Comparison of ENCODE assay signal across 12 mouse cellular contexts in genomic region chr1:178351643-178352042, GRCm38 (mm10). TPM values are rescaled to one million over a fixed set of nuclear protein-coding genes. Genes with fewer than 3 reads are reported as not detected.
A peak's percentile ranks its signal among the peaks of the same experiment; 100 is the strongest.
DNase-seq lines count a peak whose midpoint lies in the region; ATAC-seq and TF ChIP-seq lines count a peak whose summit lies in the region.
"Had no signal": no experiment of that assay in that cellular context is flagged by ENCODE, and none has a peak within 500 bp of the region (broad histone marks: within the 10 kb centered on the region; RNA-seq: fewer than 3 reads in every experiment).

No protein-coding gene starts in this region.

- intact Hi-C loops in gastrocnemius, adult 2 months (cut with DNase I): no loop called here
- intact Hi-C loops in gastrocnemius, postnatal 14 days (cut with DNase I; ENCODE audit: low total_unique reads): no loop called here

- peak; percentile 57 for TF ChIP-seq CTCF in intestine, postnatal 0 days (IDR thresholded peaks at IDR 0.05; ENCODE audit: low read depth)
- TF ChIP-seq CTCF in midbrain, postnatal 0 days (IDR thresholded peaks at IDR 0.05): peak; percentile 53
- TF ChIP-seq CTCF in gastrocnemius, adult 2 months (IDR thresholded peaks at IDR 0.05): no peak

- H3K4me2 ChIP-seq in intestine, postnatal 0 days (replicated peaks; ENCODE audit: low read depth): no peak overlapping the region
- no peak overlapping the region for H3K4me2 ChIP-seq in intestine, embryonic 16.5 days (ENCODE audit: low read depth, low read length)
- no peak overlapping the region for H3K4me2 ChIP-seq in midbrain, postnatal 0 days (ENCODE audit: low read depth, low read length, poor library complexity, severe bottlenecking)
- H3K4me2 ChIP-seq in midbrain, embryonic 15.5 days: no peak overlapping the region
- H3K4me2 ChIP-seq: hindbrain, embryonic 15.5 days; limb, embryonic 15.5 days had no signal

- no peak overlapping the region for H3K9ac ChIP-seq in intestine, postnatal 0 days (ENCODE audit: low read depth, low read length)
- no peak overlapping the region for H3K9ac ChIP-seq in intestine, embryonic 16.5 days (ENCODE audit: low read depth, low read length)
- H3K9ac ChIP-seq in midbrain, postnatal 0 days (replicated peaks; ENCODE audit: low read length, poor library complexity, severe bottlenecking): no peak overlapping the region
- no peak overlapping the region for H3K9ac ChIP-seq in midbrain, embryonic 15.5 days
- H3K9ac ChIP-seq: hindbrain, embryonic 15.5 days; limb, embryonic 15.5 days had no signal

- H3K27me3 ChIP-seq in intestine, postnatal 0 days (replicated peaks; ENCODE audit: control insufficient read depth, insufficient read depth, low read length): no peaks in the 10 kb centered on the region
- H3K27me3 ChIP-seq in intestine, embryonic 16.5 days (replicated peaks; ENCODE audit: control insufficient read depth, insufficient read depth, low read length): no peaks in the 10 kb centered on the region
- no peaks in the 10 kb centered on the region for H3K27me3 ChIP-seq in midbrain, postnatal 0 days (ENCODE audit: insufficient read depth, low read length)
- H3K27me3 ChIP-seq in midbrain, embryonic 15.5 days (replicated peaks): no peaks in the 10 kb centered on the region
- no peaks in the 10 kb centered on the region for H3K27me3 ChIP-seq in splenic B cell, adult 2 months (ENCODE audit: control insufficient read depth, insufficient read depth, low read length, poor library complexity, severe bottlenecking)
- H3K27me3 ChIP-seq: hindbrain, embryonic 15.5 days; limb, embryonic 15.5 days had no signal

- no peak for ATAC-seq in intestine, postnatal 0 days
- no peak for ATAC-seq in intestine, embryonic 16.5 days
- no peak for ATAC-seq in midbrain, postnatal 0 days (ENCODE audit: low FRiP score)
- ATAC-seq in midbrain, embryonic 15.5 days (replicated peaks): no peak

- H3K4me1 ChIP-seq in intestine, postnatal 0 days (replicated peaks; ENCODE audit: control insufficient read depth, insufficient read depth, low read length): no peaks in the 10 kb centered on the region
- H3K4me1 ChIP-seq in intestine, embryonic 16.5 days (ENCODE audit: control insufficient read depth, insufficient read depth, low read length): no peaks in the 10 kb centered on the region
- H3K4me1 ChIP-seq in midbrain, postnatal 0 days (ENCODE audit: insufficient read depth, low read length): no peaks in the 10 kb centered on the region
- no peaks in the 10 kb centered on the region for H3K4me1 ChIP-seq in midbrain, embryonic 15.5 days
- H3K4me1 ChIP-seq: hindbrain, embryonic 15.5 days; limb, embryonic 15.5 days had no signal

- H3K36me3 ChIP-seq in intestine, postnatal 0 days (ENCODE audit: control insufficient read depth, insufficient read depth): no peaks in the 10 kb centered on the region
- H3K36me3 ChIP-seq in intestine, embryonic 16.5 days (ENCODE audit: control insufficient read depth, insufficient read depth, low read length): no peaks in the 10 kb centered on the region
- no peaks in the 10 kb centered on the region for H3K36me3 ChIP-seq in midbrain, postnatal 0 days (ENCODE audit: insufficient read depth, low read length)
- H3K36me3 ChIP-seq in midbrain, embryonic 15.5 days (replicated peaks): no peaks in the 10 kb centered on the region
- H3K36me3 ChIP-seq in splenic B cell, adult 2 months (ENCODE audit: control insufficient read depth, insufficient read depth, low read length, poor library complexity, severe bottlenecking): no peaks in the 10 kb centered on the region
- H3K36me3 ChIP-seq: hindbrain, embryonic 15.5 days; limb, embryonic 15.5 days had no signal

- no peak overlapping the region for H3K27ac ChIP-seq in intestine, postnatal 0 days (ENCODE audit: low read depth, low read length)
- no peak overlapping the region for H3K27ac ChIP-seq in intestine, embryonic 16.5 days (ENCODE audit: low read length)
- H3K27ac ChIP-seq in midbrain, postnatal 0 days (ENCODE audit: low read depth, low read length): no peak overlapping the region
- H3K27ac ChIP-seq in midbrain, embryonic 15.5 days: no peak overlapping the region
- no peak overlapping the region for H3K27ac ChIP-seq in gastrocnemius, adult 2 months
- H3K27ac ChIP-seq: hindbrain, embryonic 15.5 days; limb, embryonic 15.5 days had no signal

- no peak overlapping the region for H3K4me3 ChIP-seq in intestine, postnatal 0 days (ENCODE audit: low read depth, low read length)
- no peak overlapping the region for H3K4me3 ChIP-seq in intestine, embryonic 16.5 days (ENCODE audit: low read length)
- H3K4me3 ChIP-seq in midbrain, postnatal 0 days (ENCODE audit: low read depth, low read length): no peak overlapping the region
- H3K4me3 ChIP-seq in midbrain, embryonic 15.5 days: no peak overlapping the region
- no peak overlapping the region for H3K4me3 ChIP-seq in gastrocnemius, adult 2 months
- H3K4me3 ChIP-seq: hindbrain, embryonic 15.5 days; limb, embryonic 15.5 days had no signal

- no peaks in the 10 kb centered on the region for H3K9me3 ChIP-seq in intestine, postnatal 0 days (ENCODE audit: control insufficient read depth)
- H3K9me3 ChIP-seq in intestine, embryonic 16.5 days (ENCODE audit: control insufficient read depth, low read length): no peaks in the 10 kb centered on the region
- H3K9me3 ChIP-seq in midbrain, postnatal 0 days (ENCODE audit: low read length): no peaks in the 10 kb centered on the region
- no peaks in the 10 kb centered on the region for H3K9me3 ChIP-seq in midbrain, embryonic 15.5 days
- H3K9me3 ChIP-seq: hindbrain, embryonic 15.5 days; limb, embryonic 15.5 days had no signal

- peak; percentile 17 for DNase-seq in midbrain, postnatal 0 days (ENCODE audit: low spot score)
- DNase-seq in T-cell, adult 2 months (ENCODE audit: low spot score): peak; percentile 7
- DNase-seq in splenic B cell, adult 2 months (ENCODE audit: low read depth, low spot score): peak; percentile 30
- DNase-seq in gastrocnemius, adult 2 months: no peak
- DNase-seq in gastrocnemius, postnatal 14 days: no peak
- DNase-seq: kidney, postnatal 10 days; layer of hippocampus, postnatal 36 days had no signal

RNA-seq across cellular contexts. Expression of gene Hnrnpu, which starts 14.0 kb away (rescaled TPM):
- polyA plus RNA-seq in intestine, postnatal 0 days (2015; fragmentation: Nextera tagmentation; extraction: Ambion mirVana): 131 TPM in 2 replicates
- polyA plus RNA-seq in intestine, embryonic 16.5 days (2015; fragmentation: Nextera tagmentation; extraction: Ambion mirVana): 137 and 155 TPM in 2 replicates
- total RNA-seq in midbrain, postnatal 0 days (2014; rRNA removed): 177 and 211 TPM in 2 replicates
- polyA plus RNA-seq in midbrain, postnatal 0 days (2015; fragmentation: Nextera tagmentation; extraction: Ambion mirVana): 136 and 161 TPM in 2 replicates
- polyA plus RNA-seq in midbrain, embryonic 15.5 days (2015; fragmentation: Nextera tagmentation; extraction: Ambion mirVana): 255 and 278 TPM in 2 replicates
- total RNA-seq in gastrocnemius, adult 2 months (2021): 100 to 1,000 TPM; 135 to 140 TPM
- 100 to 1,000 TPM; 143 to 145 TPM for total RNA-seq in gastrocnemius, postnatal 14 days (2021)

RNA-seq across cellular contexts. Expression of gene Cox20, which starts 32.7 kb away (rescaled TPM):
- 146 and 148 TPM in 2 replicates for polyA plus RNA-seq in intestine, postnatal 0 days (2015; fragmentation: Nextera tagmentation; extraction: Ambion mirVana)
- polyA plus RNA-seq in intestine, embryonic 16.5 days (2015; fragmentation: Nextera tagmentation; extraction: Ambion mirVana): 136 and 142 TPM in 2 replicates
- total RNA-seq in midbrain, postnatal 0 days (2014; rRNA removed): 32.0 and 57.6 TPM in 2 replicates
- 92.4 and 108 TPM in 2 replicates for polyA plus RNA-seq in midbrain, postnatal 0 days (2015; fragmentation: Nextera tagmentation; extraction: Ambion mirVana)
- polyA plus RNA-seq in midbrain, embryonic 15.5 days (2015; fragmentation: Nextera tagmentation; extraction: Ambion mirVana): 104 and 107 TPM in 2 replicates
- 10 to 100 TPM; 33.3 to 63.8 TPM for total RNA-seq in gastrocnemius, adult 2 months (2021)
- total RNA-seq in gastrocnemius, postnatal 14 days (2021): 10 to 100 TPM; 25.1 to 30.8 TPM

RNA-seq across cellular contexts. Expression of gene Efcab2, which starts 54.2 kb away (rescaled TPM):
- 7.9 and 8.1 TPM in 2 replicates for polyA plus RNA-seq in intestine, postnatal 0 days (2015; fragmentation: Nextera tagmentation; extraction: Ambion mirVana)
- polyA plus RNA-seq in intestine, embryonic 16.5 days (2015; fragmentation: Nextera tagmentation; extraction: Ambion mirVana): 6.1 and 8.8 TPM in 2 replicates
- total RNA-seq in midbrain, postnatal 0 days (2014; rRNA removed): 5.9 and 8.2 TPM in 2 replicates
- 11.2 and 13.4 TPM in 2 replicates for polyA plus RNA-seq in midbrain, postnatal 0 days (2015; fragmentation: Nextera tagmentation; extraction: Ambion mirVana)
- 9.5 and 10.7 TPM in 2 replicates for polyA plus RNA-seq in midbrain, embryonic 15.5 days (2015; fragmentation: Nextera tagmentation; extraction: Ambion mirVana)
- 10 to 100 TPM; 14.7 to 15.9 TPM for total RNA-seq in gastrocnemius, adult 2 months (2021)
- 1 to 10 TPM; 6.2 to 8.4 TPM for total RNA-seq in gastrocnemius, postnatal 14 days (2021)

Comparison
In these comparisons a context has a peak if more than half of its experiments do, and no peak if none do; other contexts are left out.
1. DNase-seq: peak in midbrain, postnatal 0 days (single experiment), T-cell, adult 2 months (single experiment) and splenic B cell, adult 2 months (single experiment); none in gastrocnemius, adult 2 months (single experiment) and gastrocnemius, postnatal 14 days (single experiment).